Mouse (Mus musculus): ENCODE results near the gene Asnsd1.
"Not testable (repeated sequence)": the region's sequence is repeated elsewhere in the genome, so short reads cannot be mapped to it uniquely, and the experiment has no call there.

Gene Asnsd1

DNA sequence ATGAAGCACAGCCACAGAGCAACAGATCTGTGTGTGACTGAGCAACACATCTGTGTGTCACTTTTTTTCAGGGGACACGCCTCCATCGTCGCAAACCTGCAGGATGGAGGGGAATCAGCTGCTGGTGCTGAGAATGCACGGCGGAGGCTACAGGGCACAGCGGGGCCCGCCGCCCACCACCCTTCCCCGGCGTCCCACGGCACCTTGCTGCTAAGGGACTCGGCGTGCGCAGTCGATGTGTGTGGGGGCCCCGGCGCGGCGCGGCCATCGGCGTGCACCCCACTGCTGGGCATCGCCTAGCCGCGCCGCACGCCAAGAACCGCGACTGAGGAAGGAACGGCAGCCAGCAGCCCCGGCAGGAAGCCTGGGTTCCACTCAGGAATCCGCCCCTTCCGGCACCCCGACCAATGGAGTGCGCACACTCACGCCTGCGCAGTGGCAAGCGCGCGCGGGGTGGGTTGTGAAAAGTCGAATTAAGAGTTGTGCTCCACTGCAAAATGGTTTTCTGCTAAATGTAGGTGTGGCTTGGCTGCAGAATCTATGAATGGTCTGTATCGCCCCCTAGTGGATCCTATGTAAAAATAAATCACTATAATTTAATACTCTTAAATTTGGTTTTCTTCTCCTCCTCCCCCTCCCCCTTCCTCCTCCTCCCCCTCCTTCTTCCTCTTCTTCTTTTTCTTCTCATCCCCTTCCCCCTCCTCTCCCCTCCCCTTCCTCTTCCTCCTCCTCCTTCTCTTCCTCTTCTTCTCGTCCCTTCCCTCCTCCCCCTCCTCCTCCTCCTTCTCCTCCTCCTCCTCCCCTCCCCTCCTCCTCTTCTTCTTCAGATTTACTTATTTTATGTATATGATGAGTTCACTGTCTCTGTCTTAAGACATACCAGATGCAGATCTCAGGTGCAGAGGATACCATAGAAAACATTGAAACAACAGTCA lies at the start of gene Asnsd1, which contains the start of the genes Asdurf and Gm28551:
TSS of gene Asnsd1 (minus strand) at position 426 of the 935 bp plus-strand sequence.
TSS of gene Asdurf (minus strand) at position 293 of the 935 bp plus-strand sequence.
TSS of gene Gm28551 (minus strand) at position 341 of the 935 bp plus-strand sequence.
- in situ Hi-C loops (cut with MboI; ENCODE audit: low sequenced_read_pairs), result no loop called here

DNA sequence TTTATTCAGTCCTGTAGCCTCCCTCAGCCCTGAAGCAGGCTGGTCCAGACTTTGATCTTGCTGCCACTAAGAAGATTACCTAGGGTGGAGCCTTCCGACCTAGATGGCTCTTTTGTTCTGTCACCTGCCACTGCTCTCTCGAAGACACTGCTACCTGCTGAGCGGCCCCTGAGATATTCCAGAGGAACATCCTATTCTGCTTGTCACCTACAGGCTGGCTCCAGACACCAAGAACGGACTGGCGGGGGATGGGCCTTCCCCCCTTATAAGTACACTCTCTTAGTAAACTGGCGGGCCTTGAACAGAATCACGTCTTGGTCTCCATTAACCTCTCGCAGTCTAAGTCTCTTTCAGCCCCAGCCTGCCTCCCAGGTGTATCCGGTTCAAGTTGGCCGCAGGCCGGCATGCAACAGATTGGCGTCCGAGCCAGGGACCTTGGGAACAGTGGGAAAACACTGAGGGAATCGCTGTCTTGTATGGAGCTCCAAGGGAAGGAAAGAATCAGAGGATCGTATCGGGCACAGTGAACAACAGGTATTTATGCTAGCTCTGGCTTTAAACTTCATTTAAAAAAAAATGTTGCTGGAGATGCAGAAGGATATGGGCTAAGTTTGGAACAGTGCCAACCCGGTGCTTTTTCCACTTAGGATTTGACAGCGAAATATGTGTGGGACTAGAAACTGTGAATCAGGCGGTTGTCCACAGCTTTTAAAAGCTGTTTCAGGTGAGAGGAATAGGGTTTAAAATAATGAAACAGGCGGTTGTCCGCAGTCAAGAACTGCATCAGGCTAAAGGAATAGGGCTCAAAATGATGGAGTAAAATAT lies 41.6 kb upstream of the Asnsd1 start:
- in situ Hi-C loops (cut with MboI; ENCODE audit: low sequenced_read_pairs), result not testable (repeated sequence)

GRCm38 (mm10) chr1:53388762-53389161 lies 36.2 kb upstream of the Asnsd1 start:
- in situ Hi-C loops (cut with MboI; ENCODE audit: low sequenced_read_pairs), result no loop called here

GRCm38 (mm10) chr1:53384085-53384688 lies 31.6 kb upstream of the Asnsd1 start:
- in situ Hi-C loops (cut with MboI; ENCODE audit: low sequenced_read_pairs), result no loop called here

DNA sequence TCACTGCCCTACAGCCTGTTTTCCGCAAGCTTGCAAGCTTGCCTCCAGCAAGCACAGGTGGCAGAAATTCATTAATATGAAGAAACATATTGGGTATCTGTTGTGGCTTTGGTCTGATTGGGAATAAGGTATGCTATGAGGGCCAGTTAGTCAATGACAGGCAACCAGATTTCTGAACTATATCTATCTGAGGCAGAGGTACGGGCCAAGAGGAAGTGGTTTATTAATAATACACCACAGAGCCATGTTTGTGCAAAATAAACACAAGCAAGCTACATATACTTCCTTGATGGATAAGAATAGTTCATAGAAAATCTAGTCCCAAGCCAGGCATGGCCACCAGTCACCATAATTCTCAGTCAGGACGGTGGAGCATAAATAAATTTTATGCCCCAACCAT lies 25.2 kb upstream of the Asnsd1 start:
- in situ Hi-C loops (cut with MboI; ENCODE audit: low sequenced_read_pairs), result no loop called here

- in situ Hi-C loops (cut with MboI; ENCODE audit: low sequenced_read_pairs), result not testable (repeated sequence)
These were observed 23.4 kb upstream of the Asnsd1 start for GRCm38 (mm10) chr1:53375965-53376364.

GRCm38 (mm10) chr1:53358988-53359387 lies 6.4 kb upstream of the Asnsd1 start:
- in situ Hi-C loops (cut with MboI; ENCODE audit: low sequenced_read_pairs), result no loop called here

- in situ Hi-C loops (cut with MboI; ENCODE audit: low sequenced_read_pairs), result no loop called here
These were observed 11.5 kb downstream of the Asnsd1 start for GRCm38 (mm10) chr1:53341071-53341470.

- in situ Hi-C loops (cut with MboI; ENCODE audit: low sequenced_read_pairs), result not testable (repeated sequence)
These were observed 15.1 kb downstream of the Asnsd1 start for GRCm38 (mm10) chr1:53337403-53337802.

- in situ Hi-C loops (cut with MboI; ENCODE audit: low sequenced_read_pairs), result no loop called here
These were observed 17.1 kb downstream of the Asnsd1 start for GRCm38 (mm10) chr1:53335465-53335864.

DNA sequence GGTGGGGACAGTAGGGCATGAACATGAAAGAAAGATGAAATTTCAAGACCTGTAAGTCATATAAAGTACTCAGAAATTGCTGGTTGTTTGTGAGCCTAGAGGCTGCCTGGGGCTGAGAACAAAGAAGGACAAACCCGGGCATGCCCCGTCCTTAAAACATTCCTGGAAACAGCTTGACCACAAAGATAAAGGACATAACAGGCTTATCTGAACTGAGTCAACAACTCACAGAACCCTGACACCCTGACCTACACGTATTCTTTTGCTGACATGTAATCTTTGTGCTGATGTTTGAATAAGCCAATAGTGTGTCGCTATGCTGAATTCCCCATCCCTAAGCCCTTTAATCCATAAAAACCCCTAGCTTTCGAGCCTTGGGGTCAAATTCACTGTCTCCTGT lies 19.0 kb downstream of the Asnsd1 start:
- in situ Hi-C loops (cut with MboI; ENCODE audit: low sequenced_read_pairs), result not testable (repeated sequence)

- in situ Hi-C loops (cut with MboI; ENCODE audit: low sequenced_read_pairs), result no loop called here
These were observed 27.6 kb downstream of the Asnsd1 start for GRCm38 (mm10) chr1:53324827-53325494.

GRCm38 (mm10) chr1:53324277-53324676 lies 28.3 kb downstream of the Asnsd1 start:
- in situ Hi-C loops (cut with MboI; ENCODE audit: low sequenced_read_pairs), result no loop called here

- in situ Hi-C loops (cut with MboI; ENCODE audit: low sequenced_read_pairs), result no loop called here
These were observed 29.3 kb downstream of the Asnsd1 start for GRCm38 (mm10) chr1:53323254-53323653.

DNA sequence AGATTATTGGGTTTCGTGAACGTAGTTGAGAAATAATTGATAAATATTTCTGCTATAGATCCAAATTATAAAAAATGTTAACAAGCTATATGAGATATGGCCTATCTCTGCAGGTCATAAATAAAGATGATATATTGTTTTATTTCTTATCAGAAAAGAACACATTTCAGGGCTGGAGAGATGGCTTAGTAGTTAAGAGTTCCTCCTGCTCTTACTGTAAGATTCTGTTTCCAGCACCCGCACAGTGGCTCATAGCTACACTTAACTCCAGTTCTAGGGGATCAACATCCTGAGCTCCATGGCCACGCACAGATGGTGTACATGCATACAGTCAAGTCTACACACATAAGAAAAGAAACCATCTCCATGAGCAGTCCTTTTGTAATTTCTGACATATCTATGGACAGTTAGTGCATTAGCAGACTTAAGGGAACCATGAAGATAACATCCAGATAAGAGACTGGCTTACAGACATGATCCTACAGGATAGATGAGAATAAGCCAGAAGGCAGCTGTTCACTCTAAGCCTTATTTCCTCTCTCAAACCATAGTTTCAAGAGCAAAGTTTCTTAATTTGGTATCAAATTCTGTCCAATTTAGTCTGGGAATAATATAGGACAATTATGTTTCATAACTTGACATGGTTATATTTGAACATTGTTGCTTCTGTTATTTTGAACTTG lies 30.7 kb downstream of the Asnsd1 start:
- in situ Hi-C loops (cut with MboI; ENCODE audit: low sequenced_read_pairs), result no loop called here

GRCm38 (mm10) chr1:53312989-53313967 lies 39.3 kb downstream of the Asnsd1 start, which contains the start of gene Osgepl1:
Gene Osgepl1, plus strand, starts transcription at chr1:53313624.
- in situ Hi-C loops (cut with MboI; ENCODE audit: low sequenced_read_pairs), result no loop called here

- in situ Hi-C loops (cut with MboI; ENCODE audit: low sequenced_read_pairs), result no loop called here
These were observed 52.0 kb downstream of the Asnsd1 start for GRCm38 (mm10) chr1:53300506-53300905.

- in situ Hi-C loops (cut with MboI; ENCODE audit: low sequenced_read_pairs), result no loop called here
These were observed 55.8 kb downstream of the Asnsd1 start, which contains the start of the genes Pms1, Ormdl1 and Gm28778 for GRCm38 (mm10) chr1:53296581-53297383. Gene Pms1, minus strand, starts transcription at chr1:53297018. Gene Ormdl1, plus strand, starts transcription at chr1:53297095. Gene Gm28778, plus strand, starts transcription at chr1:53297111.
